Mouse (Mus musculus) right cerebral cortex, postnatal 14 days (tissue): ENCODE results near the gene Mmab.
A peak's percentile ranks its signal among the peaks of the same experiment; 100 is the strongest.

ENCODE experiments used
- DNase-seq: peaks from one replicate; pipeline ENCODE4 v3.0.0; 2022

Gene Mmab

DNA sequence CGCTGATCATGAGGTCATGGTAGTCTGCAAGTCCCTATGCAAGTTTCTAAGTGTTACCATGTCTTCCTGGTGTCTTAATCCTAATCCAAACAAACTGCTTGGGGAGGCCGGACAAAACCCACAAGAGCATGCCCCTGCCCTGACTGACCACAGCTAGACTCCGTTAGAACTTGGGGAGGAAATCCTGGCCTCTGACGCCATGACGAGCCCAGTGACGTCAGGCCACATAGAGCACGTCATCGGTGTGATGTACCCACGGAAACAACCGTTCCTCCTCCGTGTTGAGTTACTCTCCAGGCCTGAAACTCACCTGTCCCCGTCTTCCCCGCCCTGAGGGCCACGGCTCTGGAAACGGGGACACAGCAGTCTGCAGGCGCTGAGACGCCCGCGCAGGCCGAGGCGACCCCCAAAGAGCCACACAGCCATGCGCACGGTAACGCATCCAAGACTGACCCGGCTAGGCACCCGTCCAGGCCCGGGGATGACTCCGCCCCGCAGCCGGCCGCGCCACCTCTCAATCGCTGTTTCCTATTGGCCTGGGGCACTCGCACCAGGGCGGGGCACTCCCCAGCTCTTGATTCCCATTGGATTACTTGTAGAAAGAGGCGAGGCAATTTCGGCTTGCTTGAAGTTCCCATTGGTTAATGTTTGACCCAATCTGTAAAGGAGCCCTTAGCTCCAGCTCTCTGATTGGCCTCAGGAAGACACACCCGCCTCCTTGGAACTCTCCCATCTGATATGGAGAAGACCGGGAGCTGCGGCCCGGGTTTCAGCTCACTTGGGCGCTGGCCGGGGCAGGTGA lies at the start of gene Mmab, which contains the start of gene Mvk:
TSS of gene Mmab (minus strand) at position 495 of the 802 bp plus-strand sequence.
TSS of gene Mvk (plus strand) at position 704 of the 802 bp plus-strand sequence.
- peak; percentile 99 for DNase-seq

DNA sequence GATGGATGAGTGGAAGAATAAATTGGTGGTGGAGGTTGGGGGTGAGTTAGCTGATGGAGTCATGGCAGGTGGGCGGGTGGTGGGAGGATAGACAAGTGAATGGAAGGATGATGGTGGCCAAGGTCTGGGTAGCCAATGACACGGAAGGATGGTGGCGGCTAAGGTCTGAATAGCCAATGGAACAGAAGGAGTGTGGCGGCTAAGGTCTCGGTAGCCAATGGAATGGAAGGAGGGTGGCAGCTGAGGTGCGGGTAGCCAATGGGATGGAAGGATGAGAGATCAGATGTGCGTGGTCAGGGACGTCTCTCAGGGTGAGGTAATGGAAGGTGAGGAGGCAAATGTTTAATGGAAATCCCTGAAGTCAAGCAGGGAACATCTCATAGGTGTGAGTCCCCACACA lies 46.4 kb upstream of the Mmab start:
- DNase-seq, result no peak

DNA sequence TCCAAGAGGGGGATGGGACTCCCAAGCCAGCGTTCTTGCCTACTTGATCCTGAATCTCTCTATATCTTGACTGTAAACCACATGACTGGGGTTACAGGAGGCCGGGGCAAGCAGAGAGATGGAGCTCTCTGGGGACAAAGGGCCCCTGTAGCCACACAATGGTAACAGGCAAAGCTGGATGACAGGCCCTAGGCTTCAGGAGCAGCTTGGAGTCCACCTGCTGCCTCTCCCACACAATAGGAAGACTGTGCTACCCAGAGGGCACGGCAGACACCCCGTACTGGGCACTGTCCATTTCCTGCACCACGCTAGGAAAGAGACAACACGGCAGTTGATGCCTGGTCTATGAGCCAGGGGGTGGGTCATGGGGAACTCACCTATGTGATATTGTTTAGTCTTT lies 45.7 kb upstream of the Mmab start:
- no peak for DNase-seq

DNA sequence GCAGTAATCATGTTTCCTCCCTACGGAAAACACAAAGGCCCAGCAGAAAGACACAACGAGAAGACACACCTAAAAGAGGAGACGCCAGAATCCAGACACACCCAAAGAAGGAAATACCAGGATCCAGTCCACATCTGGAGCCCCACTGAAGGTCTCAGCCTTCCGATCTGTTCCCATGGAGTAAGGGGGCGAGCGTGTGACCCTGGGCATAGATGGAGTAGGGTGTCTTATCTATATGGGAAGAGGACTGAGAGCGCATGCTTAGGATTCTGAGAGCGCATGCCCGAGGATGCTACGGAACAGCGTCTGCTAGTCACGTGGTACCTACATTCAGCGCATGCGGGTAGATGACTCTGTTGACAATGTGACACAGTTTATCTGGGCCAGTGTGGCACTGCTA lies 41.8 kb upstream of the Mmab start:
- no peak for DNase-seq

DNA sequence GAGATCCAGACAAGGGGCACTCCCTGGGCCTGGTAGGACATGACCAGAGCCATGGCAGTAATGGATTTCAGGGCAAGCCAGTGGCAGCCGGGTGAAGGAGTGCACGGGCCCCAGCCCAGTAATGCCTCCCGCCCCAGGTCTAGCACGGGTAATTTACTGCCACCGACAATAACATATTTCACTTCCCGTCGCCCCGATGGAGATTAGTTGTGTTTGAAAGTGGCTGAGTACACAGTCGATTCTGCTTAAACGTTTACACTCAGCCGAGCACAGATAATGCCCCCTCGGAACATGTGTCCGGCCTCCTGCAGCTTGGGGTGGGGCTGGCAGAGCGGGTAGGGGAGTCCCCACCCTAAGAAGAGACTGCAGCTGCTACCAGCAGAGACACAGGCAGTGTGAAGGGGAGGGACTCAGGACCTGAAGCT lies 38.7 kb upstream of the Mmab start:
- no peak for DNase-seq

DNA sequence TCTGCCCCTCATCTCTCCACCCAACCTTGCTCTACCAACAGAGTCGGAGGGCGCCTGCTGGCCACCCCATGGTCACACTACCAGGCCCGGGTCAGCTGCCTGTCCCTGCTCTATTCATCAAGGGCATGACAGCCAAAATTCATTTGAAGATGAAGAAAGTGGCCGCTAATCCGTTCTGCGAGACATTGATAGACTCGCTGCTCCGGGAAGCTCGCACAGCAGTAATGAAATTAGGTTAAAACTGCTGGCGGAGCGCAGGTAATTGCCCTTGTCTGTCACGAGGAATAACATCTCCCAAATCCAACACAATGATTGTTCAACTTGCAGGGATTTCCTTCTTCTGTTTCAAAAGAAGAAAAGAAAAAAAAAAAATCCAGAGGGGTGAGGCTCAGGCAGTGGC lies 34.4 kb upstream of the Mmab start:
- DNase-seq, result no peak

DNA sequence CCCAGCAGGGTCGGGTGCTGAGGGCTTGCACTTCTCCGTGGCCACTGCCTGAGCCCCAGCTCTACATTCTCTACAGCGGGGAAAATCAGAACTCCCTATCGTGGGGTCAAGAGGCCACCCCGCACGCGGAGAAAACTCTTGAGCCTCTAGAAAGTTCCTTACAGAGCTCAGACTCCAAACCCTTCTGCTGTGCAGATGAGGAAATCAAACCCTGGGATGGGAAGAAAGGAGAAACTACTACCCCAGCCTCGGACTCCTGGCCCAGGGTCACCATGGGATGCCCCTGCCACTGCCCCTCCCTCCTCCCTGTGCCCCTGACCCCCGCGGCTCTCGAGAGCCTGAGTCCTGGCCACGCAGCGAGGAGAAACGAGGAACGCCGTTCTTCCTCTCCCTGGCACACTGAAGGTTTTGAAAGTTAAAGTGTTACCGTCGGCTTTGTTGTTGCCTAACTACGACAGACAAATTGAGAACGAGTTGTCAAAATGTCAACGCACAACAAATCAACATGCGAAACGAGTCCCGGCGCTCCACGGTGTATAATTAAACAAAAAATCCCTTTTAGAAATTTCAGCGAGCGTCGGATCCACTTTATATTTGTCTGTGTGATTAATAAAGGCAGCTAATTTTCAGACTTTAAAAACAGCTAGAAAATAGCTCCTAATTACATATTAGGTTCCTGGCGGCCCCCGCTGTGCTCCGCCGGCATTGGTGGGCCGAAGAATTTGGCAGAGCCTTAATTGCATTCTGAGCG lies 31.1 kb upstream of the Mmab start:
- DNase-seq, result no peak

DNA sequence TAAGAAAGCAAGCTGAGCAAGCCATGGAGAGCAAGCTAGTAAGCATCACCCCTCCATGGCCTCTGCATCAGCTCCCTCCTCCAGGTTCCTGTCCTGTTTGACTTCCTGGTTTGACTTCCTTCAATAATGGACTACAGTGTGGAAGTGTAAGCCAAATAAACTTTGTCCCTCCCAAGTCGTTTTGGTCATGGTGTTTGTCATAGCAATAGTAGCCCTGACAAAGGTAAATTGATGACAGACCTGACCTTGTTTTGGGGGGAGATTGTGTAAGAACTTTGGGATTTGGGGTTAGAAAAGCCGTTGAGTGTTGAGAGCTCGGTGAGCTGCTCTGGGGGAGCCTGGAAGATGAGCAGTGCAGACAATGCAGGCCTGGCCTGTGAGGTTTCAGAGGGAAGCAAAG lies 26.5 kb upstream of the Mmab start:
- no peak for DNase-seq

DNA sequence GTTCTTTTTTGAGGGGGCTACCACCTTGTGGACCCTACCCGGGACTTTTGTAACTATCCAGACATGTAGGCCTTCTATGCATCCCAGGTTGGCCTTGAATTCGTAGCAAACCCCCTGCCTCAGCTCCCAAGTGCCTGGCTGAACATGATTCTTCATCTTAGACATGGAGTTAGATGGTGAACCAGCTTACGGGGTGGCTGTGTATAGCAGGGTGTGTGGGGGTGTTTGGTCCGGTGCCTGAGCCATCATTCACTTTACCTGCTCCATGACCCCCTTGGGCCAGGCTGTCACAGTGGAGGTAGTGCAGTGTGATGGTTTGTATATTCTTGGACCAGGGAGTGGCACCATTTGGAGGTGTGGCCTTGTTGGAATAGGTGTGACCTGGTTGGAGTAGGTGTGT lies 24.1 kb upstream of the Mmab start:
- no peak for DNase-seq

DNA sequence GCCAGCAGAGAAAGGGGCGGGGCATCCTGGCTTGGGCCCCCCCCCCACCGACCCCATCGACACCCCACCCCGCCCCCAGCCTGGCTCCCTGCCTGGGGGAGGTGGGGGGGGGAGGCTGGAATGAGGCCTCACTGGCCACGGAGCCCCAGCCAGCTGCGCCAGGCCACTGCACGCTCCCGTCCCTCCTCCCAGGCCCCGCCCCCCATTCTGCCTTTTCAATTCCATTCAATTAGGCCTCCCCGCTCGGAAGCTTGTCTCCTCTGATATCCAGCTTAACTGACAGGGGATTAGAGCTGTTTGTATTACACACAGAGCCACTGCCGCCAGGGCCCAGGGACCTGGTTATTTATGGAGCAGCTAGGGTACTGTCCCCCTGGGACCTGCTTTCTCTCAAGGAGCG lies 23.6 kb upstream of the Mmab start:
- peak; percentile 49 for DNase-seq

DNA sequence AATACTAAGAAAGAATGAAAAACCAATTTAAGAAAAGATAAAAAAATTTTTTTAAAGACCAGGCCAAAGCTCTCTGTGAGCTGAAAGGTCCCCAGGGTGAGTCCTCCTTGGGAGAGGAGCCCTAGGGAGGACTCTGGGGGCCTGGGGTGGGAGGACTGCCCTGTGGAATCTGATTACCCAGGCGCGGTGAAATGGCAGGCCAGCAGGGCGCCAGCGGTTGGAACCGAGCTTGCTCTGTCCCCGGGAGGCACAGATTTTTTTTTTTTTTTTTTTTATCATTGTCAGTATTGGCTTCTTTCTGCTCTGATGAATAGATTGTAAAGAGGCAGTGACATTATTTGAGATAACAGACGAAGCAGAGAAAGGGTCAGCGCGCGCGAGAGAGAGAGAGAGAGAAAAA lies 23.2 kb upstream of the Mmab start:
- no peak for DNase-seq

DNA sequence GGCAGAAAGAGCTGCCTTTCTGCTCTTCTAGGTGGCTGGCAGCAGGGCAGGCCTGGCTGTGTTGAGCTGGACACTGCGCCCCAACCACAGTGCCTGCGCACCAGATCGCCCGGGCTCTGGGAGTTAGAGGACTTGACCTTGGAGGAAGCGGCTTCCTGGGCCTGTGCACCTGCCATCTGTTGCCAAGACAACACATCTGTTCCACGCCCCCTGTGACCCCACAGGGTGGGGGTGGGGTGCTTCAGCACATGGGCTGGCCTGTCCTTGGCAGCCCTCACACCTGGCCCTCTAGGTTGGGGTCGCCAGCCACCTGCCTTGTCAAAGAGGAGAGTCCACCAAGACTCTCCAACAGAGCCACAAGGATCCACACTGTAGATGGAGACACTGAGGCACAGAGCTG lies 21.8 kb upstream of the Mmab start:
- DNase-seq, result no peak

DNA sequence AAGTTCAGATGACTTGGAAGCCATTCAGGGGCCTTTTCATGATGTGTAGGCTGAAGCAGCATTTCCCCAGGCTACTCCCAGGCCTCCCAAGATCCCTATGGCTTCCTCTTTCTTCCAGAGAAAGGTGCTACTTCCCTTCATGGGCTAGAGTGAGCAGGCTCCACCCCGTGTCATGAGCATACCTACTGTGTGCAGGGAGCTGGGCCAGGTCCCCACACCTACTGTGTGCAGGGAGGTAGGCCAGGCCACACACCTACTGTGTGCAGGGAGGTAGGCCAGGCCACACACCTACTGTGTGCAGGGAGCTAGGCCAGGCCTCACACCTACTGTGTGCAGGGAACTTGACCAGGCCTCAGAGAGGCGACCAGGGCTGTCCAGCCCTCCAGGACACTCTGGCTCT lies 20.7 kb upstream of the Mmab start:
- DNase-seq, result no peak

DNA sequence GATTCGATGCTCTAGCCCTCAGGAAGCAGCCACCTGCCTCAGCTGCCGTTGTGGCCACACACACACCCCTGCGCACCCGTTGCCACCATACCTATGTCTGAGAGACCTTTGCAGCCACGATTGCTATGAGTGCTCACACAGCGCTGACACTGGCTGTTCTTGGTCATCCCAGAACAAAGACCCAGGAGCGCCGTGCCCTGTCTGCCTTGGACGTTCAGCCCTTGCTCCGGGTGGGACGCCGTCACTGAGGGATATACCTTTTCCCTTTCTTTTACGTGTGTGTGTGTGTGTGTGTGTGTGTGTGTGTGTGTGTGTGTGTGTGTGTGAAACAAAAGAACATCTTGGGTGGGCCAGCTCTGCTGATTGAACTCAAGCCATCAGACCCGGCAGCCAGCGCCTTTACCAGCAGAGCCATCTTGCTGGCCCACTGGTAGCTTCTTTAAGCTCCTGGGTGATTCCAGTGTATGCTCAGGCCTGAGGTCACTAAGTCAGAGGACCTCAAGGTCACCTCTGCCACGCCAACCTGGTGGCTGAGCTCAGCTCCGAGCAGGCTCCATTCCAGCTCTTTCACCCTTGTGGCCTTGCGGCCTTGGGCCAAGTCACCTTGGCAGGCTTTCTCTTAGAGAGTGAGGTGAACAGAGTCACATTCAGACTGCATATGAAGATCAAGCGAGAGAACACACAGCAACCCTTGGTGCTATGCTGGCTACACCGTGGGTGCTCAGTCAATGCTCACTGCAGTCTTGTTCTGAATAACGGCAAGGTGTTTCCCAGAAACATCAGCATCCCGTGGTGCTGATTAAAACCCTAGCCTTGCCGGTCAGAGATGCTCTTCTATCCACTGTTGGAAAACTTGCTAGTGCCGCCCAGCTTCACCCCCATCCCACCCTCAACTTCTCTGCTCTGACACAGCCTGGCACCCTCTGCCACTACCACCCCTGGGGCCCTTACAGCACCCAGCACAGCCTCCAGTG lies 18.5 kb upstream of the Mmab start:
- no peak for DNase-seq

DNA sequence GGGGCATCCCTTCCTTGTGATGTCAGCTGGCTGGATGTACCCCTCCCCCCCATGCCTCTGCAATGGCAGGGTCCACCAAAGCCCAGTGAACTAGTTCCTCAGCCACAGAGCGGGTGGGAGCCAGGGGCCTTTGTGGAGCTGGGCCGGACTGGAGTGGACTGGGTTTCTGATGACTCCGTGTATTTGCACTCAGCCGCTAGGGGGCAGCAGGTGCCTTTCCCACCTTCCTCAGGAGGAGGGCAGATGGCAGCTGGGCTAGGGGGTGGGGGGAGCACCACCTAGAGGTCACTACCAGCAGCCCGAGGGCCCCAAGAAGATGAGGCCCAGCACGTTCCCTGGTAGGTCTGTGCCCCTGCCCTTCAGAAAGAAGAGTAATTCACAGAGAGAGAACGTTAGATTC lies 17.4 kb upstream of the Mmab start:
- DNase-seq, result peak; percentile 87

DNA sequence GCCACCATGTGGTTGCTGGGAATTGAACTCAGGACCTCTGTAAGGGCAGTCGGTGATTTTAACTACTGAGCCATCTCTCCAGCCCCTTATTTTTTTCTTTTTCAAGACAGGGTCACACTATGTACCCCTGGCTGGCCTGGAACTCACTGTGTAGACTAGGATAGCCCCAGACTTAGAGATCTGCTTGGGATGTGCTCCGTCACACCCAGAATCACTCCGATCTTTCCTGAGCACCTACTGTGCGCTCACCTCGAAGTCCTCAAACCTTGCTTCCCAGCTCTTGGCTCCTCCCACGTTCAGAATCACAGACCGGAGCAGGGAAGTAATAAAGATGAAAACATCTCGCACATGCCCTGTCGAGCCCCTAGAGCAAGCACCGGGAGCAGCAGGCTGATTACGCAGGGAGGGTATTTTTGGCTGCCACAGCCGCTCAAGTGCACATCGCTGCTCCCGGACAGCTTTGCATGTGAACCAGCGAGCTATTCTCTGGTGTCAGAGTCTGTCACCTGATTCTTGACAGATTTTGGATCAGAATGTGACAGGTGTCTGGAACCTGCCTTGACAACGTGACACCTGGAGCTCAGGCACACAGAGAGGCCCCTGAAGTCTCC lies 13.2 kb upstream of the Mmab start:
- DNase-seq, result no peak

DNA sequence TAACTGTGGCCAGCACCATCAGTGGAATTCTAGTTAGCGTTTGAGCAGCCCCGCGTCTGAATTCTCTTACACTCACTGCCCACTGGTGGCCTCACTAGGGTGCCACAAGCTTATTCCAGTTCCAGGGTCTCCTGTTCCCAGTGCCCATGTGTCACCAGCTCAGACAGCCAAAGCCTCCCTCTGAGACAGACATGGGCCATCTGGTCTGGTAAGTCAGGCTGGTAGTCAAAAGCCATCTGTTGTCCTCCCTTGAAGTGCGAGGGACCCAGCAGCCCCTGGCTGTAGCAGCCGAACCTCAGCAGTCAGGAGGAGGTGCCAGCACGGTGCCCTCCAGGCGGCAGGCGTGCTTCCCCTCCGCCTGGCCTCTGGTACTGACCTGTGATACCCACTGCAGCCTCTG lies 12.4 kb upstream of the Mmab start:
- no peak for DNase-seq

DNA sequence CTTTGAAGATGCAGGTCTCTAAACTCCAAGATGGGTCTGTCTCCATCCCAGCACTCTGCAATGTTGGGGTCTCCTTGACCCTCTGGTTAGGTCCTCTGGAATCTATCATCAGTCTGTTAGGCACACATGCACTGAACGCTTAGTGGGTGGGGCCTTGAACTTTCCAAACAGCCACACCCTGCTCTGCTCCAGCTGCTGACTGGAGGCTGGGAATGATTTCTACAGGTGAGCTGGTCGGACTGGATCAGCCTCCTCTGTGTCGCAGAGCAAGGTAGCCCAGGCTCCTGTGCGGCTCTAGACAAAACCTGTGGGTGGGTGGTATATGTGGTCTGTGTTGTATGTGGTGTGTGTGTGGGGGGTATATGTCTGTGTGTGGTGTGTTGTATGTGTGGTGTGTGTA lies 5.2 kb upstream of the Mmab start:
- DNase-seq, result no peak

DNA sequence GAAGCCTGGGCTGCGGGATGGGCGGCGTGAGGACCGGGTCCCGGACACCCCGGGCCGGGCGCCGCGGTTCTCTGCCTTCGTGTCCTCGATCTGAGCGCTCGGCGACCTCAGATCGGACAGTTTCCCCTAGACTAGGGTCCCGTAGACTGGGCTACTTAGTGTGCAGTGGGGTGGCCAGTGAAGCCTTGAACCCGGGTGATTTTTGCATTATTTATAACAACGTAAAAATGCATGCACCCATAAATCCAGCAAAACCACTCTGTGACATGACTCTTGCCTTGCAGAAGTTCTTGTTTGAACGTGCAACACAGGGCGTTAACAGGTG lies 470 bp upstream of the Mmab start:
- no peak for DNase-seq

DNA sequence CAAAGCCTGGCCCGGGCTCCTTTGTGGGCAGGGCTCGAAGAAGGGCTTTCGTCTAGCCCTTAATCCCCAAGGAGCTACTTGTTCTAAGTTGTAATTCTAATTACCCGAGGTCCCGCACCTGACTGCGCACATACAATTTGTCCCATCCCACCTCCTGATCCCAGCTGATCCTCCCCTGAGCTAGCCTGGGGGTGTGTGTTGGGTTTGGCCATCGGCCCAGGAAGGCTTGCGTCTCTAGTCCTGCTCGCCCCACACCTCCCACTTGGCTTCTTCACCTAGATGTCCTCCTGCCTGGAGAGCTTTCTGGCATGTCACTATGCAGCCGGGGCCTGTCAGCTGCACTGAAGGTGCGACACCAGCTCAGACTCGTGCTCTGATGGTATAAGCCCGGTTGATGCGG lies 8.3 kb downstream of the Mmab start:
- DNase-seq, result no peak

DNA sequence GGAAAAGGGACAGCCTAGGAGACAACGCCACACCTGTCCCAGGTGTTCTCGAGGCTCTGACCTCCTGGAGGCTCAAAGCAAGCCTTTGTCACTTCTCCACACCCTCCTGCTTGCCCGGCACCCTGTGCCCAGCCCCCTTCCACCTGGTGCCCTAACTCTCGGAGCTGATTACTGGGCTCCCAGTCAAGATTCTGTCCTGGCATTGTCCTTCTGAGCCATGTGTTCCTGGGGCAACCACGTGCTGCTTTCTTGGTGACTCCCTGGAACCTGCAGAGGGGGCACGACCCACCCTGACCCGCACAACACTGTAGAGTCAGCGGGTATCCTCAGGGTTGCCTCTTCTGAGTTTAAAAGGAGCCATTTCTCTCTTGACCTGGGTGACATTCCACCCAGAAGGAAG lies 9.5 kb downstream of the Mmab start:
- no peak for DNase-seq

DNA sequence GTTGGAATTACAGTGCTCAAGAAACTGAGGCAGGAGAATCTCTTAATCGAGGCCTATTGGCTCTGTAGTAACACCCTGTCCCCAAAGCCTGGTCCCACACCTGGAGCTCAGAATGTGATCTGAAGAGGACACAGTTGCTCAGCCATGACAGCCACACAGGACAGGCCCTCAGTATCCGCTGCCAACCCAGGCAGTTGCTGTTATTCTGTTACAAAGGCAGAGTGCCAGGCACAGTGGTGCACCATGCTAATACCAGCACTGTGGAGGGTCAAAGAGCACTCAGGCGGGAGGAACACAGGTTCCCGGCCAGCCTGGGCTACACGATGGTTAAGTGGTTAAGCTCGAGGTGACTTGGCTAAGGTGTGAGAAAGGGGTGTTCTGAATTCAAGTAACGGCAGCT lies 14.1 kb downstream of the Mmab start:
- DNase-seq, result no peak

DNA sequence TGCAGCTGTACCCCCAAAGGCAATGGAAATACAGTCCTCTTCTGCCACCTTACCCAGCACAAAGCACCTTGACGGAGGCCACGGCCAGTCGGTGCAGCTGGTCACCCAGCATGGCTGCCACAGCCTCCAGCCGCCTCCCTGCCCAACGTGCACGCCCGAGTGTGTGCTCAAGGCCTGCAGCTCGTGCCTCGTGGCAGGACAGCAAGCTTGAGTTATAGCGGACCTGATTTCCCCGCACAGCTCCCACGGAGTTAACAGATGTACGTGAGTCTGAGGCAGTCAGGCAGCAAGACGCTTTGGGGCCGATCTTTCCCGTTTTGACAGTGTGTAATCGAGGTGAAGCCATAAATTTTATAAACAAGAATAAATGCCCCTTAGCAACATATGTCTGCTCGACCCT lies 15.2 kb downstream of the Mmab start:
- no peak for DNase-seq
